20 mouse cellular contexts compared by ENCODE assay signal in genomic region chr10:25954641-25955228, GRCm38 (mm10).
"Had no signal": no experiment of that assay in that cellular context is flagged by ENCODE, and none has a peak within 500 bp of the region (broad histone marks: within the 10 kb centered on the region; RNA-seq: fewer than 3 reads in every experiment).

No protein-coding gene starts in this region.

- H3K27me3 ChIP-seq: limb, embryonic 13.5 days; liver, embryonic 12.5 days; liver, embryonic 15.5 days; neural tube, embryonic 12.5 days; stomach, embryonic 15.5 days had no signal

- ATAC-seq: intestine, embryonic 16.5 days; liver, embryonic 12.5 days had no signal

- H3K27ac ChIP-seq: left cerebral cortex, adult 2 months; limb, embryonic 13.5 days; liver, embryonic 12.5 days; liver, embryonic 15.5 days; neural tube, embryonic 12.5 days; stomach, embryonic 15.5 days had no signal

- H3K9ac ChIP-seq: limb, embryonic 13.5 days; liver, embryonic 12.5 days; liver, embryonic 15.5 days; neural tube, embryonic 12.5 days; stomach, embryonic 15.5 days had no signal

- H3K4me1 ChIP-seq: liver, embryonic 12.5 days; liver, embryonic 15.5 days; neural tube, embryonic 12.5 days; stomach, embryonic 15.5 days had no signal

- H3K9me3 ChIP-seq: limb, embryonic 13.5 days; liver, embryonic 12.5 days; liver, embryonic 15.5 days; neural tube, embryonic 12.5 days; stomach, embryonic 15.5 days had no signal

- DNase-seq: kidney, adult 18-20 months; kidney, postnatal 10 days; kidney, postnatal 36 days; layer of hippocampus, postnatal 36 days; liver; lung, adult 2 months; lung, postnatal 14 days; lung, postnatal 4 days; midbrain, embryonic 14.5 days; right cerebral cortex, postnatal 25 days; spleen, adult 18-20 months; thymus, postnatal 36 days had no signal

- H3K36me3 ChIP-seq: limb, embryonic 13.5 days; liver, embryonic 12.5 days; liver, embryonic 15.5 days; neural tube, embryonic 12.5 days; stomach, embryonic 15.5 days had no signal

- H3K4me2 ChIP-seq: limb, embryonic 13.5 days; liver, embryonic 12.5 days; liver, embryonic 15.5 days; midbrain, embryonic 11.5 days; neural tube, embryonic 12.5 days; stomach, embryonic 15.5 days had no signal

- H3K4me3 ChIP-seq: left cerebral cortex, adult 2 months; limb, embryonic 13.5 days; liver, embryonic 12.5 days; liver, embryonic 15.5 days; neural tube, embryonic 12.5 days; stomach, embryonic 15.5 days had no signal
